Mouse (Mus musculus) left cerebral cortex, adult 8-10 months (tissue): ENCODE data around the gene Gmcl1. TPM values are rescaled to one million over a fixed set of nuclear protein-coding genes. Genes with fewer than 3 reads are reported as not detected.
A peak's percentile ranks its signal among the peaks of the same experiment; 100 is the strongest.

Experiments
- DNase-seq, 2 experiments: peaks; one replicate each; pipeline ENCODE4 v3.0.0; 2022; ENCODE audit warnings: low spot score in 2 of 2
- total RNA-seq, 4 experiments: library from RNA; stranded (reverse); gene quantifications; 2 replicates each; pipeline ENCODE4 v1.2.4; 2022

Gene Gmcl1
- total RNA-seq, 4 experiments from 2014 or later, result 30.3 to 34.8 (median 31.3) TPM

DNA sequence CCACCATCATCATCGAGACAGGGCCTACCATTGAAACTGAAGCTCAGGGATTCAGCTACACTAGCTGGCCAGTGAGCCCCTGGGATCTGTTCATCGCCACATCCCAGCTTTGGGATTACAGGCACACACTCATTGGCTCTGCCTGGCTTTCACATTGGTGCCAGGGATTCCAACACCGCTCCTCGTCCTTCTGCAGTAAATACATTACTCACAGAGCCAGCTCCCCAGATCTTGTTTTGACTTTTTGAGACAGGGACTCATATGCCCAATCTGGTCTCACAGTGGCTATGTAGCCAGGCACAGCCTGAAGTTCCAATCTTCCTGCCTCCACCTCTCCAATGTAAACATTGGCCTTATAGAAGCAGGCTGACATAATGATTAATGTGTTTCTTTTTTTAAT lies 3.1 kb upstream of the Gmcl1 start:
- no peak for DNase-seq

DNA sequence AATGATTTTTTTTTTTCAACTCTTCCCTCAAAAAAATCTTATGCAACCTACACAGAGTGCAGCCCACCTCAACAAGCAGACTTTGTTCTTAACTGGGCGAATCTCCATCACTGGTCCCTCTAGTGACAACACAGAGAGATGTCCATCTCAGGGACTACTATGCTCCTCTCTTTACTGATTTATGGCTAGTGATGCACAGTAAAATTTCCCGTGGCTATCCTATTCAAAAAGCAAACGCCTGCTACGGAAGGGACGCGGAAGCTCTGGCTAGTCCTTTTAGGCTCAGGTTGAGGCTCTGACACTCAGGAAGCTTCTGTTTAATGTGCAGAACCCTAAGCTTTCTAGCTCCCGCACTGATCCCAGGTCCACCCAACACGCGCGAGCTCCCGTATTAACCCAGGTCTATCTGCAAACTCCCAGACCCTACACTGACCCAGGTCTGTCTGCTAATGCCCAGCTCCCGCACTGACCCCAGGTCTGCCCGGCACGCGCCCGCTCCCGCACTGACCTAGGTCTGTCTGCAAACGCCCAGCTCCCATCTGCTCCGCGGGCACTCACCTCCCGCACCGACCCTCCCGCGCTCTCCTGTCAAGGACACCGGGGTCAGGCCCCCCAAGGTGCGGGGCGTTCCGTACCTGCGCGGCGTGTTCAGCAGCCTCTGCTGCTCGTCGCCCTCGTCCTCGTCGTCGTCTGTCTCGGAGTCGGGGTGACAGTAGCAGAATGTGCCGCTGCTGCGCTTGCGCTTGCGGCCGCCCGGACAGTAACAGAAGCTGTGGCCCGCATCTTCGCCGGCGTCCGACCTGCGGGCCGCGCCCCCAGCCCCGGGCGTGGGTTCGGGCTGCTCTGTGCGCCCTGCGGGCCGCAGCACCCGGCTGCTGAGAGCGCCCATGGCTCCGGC lies 658 bp downstream of the Gmcl1 start:
- DNase-seq, result peak; percentile 28 to 47

DNA sequence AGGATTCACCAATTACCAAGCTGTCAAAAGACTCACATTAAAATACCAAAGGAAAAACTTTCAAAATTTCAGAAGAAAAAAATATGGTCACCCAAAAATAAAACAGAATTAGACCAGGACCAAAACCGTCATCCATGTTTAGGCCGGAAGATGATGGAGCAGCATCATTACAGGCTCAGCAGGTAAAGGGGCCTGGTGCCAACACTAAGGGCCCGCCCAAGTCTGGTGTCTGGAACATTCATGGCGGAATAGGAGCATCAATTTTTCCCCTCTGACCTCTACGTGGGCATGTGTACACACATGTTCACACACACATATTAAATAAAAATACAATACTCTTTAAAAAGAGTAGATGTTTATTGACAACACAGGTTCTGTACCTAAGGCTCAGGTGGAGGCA lies 4.5 kb downstream of the Gmcl1 start:
- no peak for DNase-seq

DNA sequence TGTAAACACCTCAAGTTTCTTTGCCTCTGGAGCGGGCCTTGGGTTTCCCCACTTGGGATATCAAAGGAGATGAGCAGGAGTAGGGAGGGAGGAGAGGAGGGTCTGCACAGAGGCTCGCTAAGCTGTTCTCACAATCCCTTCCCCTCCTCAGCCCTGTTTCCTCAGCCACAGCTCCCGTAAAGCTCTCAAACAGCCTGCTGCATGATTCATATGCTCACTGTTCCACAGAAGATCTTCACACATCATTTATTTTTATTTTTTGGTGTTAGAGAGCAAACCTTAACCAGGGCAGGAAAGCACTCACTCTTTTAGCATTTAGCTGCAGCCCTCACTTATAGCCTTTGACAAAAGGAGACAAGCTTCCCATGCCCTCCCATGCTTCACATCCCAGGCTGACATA lies 11.2 kb downstream of the Gmcl1 start:
- DNase-seq, result no peak

DNA sequence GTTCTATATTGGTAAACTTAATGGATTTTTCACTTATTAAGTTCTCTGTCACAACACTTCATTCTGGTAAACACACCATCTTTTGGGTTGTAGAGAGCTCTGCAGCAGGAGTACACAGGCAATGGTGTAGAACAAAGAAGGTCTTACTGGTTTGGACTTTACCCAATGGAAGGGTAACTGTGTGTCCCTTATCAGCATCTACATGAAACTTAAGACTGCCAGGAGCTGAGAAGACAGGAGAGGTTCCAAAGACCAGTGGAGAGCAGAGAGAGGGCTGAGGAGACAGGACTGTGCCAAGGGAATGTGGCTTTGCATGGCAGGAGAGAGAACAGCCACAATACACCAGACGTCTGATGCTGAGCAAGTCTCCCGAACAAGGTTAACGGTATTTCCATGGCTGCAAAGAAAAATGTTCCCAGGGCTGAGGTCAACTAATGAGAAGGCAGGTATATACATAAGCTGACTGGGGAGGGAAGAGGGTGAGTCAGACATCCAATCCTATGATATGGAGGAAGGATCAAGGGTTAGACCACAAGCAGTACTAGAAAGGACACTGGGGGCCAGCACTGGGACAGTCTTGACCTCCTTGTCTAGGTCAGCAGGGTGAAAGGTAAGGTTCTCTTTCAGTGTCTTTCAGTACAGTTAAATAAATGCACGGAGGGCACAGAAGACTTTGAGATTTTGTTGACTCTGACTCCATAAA lies 25.0 kb downstream of the Gmcl1 start:
- no peak for DNase-seq

DNA sequence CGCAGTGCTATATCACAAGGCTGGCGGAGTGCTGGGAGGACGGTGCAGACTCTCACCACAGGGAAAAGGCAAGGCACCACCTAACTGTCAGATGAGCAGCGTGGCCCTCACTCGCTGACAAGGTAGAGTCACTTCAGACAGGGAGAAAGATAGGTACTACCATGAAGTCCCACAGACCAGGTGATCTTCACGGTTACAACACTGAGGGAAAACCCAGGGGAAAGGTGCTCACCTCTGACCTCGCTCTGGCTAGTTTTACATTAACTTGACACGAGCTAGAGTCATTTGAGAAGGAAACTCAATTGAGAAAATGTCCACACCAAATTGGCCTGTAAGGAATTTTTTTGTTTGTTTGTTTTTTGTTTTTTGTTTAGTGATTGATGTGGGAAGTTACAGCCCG lies 30.6 kb downstream of the Gmcl1 start:
- DNase-seq, result no peak

DNA sequence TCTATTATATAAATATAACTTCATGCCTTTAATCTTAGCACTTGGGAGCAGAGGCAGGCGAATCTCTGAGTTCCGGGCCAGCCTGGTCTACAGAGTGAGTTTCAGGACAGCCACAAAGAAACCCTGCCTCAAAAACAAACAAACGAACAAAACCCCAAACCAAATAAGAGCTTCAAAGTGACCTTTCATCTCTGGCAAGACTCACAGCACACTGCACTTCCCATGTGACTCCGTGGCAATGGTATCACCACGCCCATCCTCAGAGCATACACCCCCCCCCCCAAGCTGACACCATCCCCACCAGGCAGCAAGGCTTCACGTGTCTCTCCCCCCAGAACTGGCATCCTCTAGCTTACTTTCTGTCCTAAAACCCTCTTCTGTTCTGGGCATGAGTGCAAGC lies 35.3 kb downstream of the Gmcl1 start:
- no peak for DNase-seq

DNA sequence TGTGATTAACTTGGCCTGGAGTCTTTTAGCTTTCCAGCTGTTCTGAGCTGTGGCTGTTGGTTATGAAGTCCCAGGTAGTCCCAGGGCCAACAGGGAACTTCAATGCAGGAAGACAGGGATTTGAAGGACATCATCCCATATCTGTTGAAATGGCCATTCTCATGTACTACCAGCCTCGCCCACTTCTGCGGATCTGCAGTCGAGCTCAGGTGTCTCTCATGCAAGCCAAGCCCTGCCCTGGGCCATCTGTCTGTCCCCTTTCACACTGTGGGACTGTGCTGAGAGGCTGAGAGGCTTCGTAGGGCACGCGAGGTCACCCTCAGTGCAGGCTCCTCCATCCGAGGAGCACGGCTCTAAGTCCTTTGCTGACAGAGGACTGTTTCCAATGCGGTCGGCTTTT lies 37.0 kb downstream of the Gmcl1 start:
- DNase-seq, result no peak

DNA sequence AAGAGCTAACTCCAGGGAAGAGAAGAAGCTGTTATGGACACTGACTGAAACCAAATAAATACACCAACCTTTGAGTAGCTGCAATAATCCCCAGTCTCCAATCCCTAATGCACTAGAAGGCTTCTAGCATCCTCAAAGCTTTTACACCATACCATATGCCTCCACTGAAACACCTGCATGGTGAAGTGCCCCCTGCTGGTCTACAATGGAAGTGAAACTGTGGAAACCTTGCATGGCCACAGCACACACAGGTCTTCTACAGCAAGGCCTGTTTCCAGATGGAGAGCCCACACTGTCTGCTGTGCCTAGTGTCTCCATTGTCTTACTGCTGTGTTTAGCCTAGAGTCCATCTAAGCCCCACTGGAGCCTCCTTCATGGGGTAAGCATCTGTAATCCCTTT lies 38.7 kb downstream of the Gmcl1 start:
- DNase-seq, result peak in 1 of 2 experiments; percentile 30

DNA sequence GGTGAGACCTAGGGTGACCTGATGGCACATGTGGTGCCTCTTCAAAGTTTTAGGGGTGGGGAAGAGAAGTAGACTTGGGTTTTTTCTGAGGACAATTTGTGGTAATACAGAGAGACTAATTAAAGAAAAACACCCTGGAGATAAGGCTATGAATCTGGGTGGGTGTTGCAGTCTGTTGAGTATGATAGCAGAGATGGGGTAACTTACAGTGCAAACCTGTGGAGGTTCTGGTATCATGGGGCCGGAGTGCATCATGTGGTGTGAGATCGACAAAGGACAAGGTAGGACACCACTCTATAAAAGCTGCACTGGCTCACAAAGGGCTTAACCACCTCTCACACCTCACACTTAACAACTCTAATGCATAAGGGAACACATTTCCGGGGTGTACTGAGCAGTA lies 43.5 kb downstream of the Gmcl1 start:
- no peak for DNase-seq

DNA sequence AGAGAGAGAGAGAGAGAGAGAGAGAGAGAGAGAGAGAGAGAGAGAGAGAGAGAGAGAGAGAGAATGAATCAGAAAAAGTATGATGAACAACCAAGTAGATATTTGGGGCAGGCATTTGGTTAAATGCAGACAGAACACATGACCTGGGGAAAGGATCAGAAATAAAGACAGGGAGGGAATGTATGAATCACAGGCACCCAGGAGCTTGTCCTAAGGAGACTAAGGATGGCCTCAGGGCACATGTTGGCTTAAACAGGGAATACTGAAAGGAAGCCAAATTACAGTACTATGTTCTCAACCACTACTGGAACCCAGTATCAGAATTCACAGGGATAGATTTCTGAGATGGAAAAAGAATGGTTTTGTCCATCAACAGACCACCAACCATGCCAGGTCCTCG lies 46.2 kb downstream of the Gmcl1 start:
- no peak for DNase-seq

DNA sequence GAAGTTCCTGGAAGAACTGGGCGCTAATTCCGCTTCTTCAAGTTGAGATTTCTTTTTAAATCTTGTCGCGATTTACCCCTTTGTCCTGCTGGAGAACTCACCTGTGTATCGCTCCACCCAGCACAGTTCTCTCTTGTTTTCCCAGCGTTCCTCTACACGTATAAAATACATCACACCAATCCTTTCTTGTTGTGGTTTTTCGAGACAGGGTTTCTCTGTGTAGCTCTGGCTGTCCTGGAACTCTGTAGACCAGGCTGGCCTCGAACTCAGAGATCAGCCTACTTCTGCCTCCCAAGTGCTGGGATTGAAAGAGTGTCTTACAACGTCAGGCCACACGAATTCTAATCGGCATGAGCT lies 48.5 kb downstream of the Gmcl1 start:
- no peak for DNase-seq

DNA sequence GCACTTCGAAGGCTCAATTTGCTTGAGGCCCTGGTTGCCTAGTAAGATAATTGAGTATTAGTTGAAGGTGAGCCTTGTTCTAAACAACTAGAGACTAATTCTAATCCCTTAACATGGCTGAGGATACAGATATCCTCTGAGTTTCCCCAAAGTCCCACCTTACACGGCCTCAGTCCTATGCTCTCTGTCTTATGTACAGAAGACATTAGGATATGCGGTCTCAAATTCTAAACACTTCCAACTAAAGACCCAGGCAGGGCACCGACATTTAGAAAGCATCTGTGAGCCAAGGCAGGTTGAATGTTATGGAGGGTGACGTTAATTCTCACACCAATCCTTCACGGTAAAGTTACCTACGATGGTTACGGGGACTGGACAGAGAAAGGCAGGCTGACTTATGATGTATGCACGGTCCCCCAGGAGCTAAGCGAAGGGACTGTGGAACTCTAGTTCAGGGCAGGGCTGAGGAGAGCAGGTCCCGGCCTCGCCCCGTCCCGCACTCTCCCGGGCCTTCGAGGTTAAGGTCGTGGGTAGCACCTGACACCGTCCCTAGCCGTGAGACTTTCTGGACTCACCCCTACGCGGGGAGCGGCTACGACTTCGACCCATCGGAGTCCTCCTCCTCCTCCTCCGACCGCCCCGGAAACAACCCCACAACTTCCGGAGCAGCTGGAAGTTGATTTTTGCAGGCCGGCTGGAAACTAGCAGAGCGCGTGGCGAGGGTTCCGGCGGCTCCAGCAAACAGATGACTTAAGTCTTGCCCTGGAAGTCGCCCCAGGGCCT lies 49.1 kb downstream of the Gmcl1 start, which contains the start of gene Snrnp27:
TSS of gene Snrnp27 (minus strand) at position 651 of the 783 bp plus-strand sequence.
- DNase-seq, result peak; percentile 73 to 93

DNA sequence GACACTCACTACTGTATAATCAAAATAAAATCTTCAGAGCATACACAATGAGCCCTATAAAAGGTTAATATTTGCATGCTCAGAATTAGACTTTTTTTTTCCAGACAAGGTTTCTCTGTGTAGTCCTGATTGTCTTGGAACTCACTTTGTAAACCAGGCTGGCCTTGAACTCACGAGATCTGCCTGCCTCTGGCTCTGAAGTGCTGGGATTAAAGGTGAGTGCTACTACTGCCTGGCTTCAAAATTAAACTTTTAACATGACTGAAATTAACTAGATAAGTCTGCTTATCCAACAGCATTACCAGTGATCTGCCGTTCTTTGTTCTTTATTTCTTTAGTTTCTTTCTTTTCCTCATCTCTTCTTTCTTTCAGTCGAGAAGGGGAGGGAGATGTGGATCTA lies 51.9 kb downstream of the Gmcl1 start:
- no peak for DNase-seq

DNA sequence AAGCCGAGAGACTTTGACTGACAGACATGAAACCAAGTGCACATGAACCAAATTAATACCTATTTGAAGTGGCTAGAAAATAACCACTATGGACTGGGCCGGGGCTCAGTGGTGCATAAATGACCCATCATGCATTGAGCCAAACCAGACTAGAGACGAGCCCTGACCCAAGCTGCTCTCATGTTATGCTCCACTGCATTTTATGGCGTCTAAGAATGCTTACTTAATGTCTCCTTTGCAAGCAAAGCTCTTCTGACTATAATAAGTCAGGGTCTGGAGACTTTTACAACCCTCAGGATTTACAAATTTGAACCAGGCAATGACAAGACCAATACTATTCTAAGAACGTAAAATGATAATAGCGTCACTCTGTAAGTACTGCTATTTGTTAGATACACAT lies 54.8 kb downstream of the Gmcl1 start:
- DNase-seq, result no peak

DNA sequence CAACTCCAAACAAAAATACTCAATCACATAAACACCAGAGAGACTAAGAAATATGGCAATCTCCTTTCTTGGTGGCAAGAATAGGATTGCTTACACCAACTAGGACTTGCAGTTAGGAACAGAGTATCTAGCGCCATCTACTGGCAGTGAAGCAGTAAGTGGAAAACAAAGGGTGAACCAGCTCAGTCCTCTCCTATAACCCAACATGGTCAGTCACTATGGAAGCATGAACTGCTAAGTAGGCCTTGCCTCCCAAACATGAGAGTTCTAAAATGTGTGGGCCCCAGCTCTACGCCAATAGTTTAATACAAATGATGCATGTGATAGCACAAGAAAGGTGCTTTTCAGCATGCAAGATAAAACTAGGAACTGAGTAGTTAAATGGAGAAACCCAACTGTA lies 62.3 kb downstream of the Gmcl1 start:
- DNase-seq, result peak in 1 of 2 experiments; percentile 34

DNA sequence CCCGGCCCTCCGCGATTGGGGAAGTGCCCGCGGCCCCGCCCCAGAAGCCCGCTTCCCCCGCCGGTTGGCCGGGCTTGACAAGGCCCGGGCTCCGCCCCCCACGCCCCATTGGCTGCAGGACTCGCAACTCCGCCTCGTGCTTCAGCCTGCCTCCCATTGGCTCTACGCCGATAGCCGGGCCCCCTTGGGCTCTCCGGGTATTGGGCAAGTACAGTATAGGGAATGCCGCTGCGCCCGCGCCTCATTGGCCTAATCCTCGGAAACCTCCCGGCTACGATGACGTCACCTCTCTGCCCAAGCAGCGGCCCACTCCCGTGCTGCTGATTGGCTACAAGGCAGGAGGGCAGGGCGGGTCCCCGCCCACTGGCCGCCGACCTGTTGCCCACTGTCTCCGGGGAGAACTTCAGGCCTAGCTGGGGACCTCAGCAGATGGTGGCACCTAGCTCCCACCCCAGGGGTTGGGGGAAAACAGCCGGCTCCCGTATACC lies 63.9 kb downstream of the Gmcl1 start:
- peak; percentile 98 to 100 for DNase-seq

DNA sequence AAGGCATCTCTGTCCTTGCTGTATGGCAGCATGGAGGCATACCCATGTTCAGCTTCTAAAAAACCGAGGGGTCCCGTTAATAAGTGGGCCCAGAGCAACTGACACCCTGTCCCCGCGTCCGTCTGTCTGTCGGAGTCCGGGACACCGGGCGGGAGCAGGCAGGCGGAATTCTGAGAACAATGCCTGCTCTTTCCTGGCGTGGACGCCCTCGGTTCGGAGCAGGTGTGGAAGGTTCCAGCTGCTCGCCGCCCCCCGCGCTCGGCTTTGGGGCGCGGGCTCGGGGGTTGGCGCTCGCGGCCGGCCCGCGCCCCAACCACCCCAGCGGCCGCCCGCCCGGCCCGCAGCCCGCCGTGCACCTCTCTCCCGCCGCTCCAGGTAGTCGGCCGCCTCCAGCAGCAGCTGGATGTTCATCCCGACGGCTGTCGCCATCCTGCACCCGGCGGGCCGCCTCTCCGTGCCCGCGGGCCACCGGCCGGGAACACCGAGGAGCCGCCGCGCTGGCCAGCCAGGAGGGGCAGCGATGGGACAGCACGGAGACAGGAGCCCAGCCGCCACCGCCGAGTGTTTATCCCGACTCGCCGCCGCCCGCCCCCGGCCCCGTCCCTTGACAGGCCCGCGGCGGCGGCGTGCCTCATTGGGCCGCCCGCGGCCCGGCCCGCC lies 64.5 kb downstream of the Gmcl1 start, which contains the start of gene Mxd1:
TSS of gene Mxd1 (minus strand) at position 582 of the 660 bp plus-strand sequence.
- DNase-seq, result peak in 1 of 2 experiments; percentile 19

DNA sequence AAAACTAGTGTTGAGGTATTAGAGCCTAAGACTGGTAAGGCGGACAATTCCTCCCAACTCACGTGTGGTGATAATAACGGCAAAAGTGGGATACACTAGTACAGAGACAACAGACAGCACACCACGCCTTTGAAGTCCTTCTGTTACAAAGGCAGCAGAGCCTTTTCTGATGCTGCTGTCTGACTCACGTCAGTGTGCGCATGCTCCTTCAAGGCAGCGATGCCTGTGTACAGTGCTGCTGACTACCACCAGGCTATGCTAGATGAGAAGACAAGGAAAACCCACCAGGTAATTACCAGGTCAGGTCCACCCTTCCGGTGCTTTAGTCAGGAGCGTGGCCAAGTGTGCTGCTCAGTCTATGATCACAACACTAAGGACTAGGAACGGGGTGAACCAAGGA lies 66.1 kb downstream of the Gmcl1 start:
- no peak for DNase-seq

DNA sequence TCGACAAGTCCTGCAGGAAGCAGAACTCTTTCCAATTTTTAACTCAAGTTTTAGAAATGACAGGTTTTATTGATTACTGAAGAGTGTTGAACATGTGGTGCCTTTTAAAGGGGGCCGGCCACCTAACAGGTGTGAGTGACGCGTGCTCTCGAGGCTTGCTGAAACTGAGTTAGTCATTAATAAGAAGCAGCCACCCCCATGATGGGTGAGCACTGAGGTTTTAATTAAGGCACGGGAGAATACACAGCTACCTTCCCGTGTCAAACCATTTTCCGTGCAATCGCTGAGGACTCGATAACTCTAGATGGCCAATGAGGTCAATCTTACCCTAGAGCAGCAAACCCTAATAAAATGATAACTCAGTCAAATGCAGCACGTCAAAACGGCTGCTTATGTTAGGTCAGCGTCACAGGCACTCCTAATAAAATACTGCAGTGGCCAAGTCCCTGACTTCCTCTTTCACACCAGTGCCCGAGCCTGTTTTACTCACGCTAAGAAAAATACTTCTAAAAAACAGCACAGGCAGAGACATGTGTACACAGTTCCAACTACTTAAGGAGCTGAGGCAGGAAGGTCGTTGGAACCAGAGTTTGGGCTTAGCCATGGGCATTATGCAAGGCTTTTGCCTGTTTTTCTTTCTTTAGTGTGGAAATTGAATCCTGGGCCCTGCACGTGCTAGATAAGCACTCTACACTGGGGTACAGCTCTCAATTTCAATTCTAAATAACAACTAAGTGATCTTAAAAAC lies 67.4 kb downstream of the Gmcl1 start:
- no peak for DNase-seq
